Mouse (Mus musculus): Measurements from ENCODE around the gene Clic3.
"Not testable (repeated sequence)": the region's sequence is repeated elsewhere in the genome, so short reads cannot be mapped to it uniquely, and the experiment has no call there.

Clic3 gene

DNA sequence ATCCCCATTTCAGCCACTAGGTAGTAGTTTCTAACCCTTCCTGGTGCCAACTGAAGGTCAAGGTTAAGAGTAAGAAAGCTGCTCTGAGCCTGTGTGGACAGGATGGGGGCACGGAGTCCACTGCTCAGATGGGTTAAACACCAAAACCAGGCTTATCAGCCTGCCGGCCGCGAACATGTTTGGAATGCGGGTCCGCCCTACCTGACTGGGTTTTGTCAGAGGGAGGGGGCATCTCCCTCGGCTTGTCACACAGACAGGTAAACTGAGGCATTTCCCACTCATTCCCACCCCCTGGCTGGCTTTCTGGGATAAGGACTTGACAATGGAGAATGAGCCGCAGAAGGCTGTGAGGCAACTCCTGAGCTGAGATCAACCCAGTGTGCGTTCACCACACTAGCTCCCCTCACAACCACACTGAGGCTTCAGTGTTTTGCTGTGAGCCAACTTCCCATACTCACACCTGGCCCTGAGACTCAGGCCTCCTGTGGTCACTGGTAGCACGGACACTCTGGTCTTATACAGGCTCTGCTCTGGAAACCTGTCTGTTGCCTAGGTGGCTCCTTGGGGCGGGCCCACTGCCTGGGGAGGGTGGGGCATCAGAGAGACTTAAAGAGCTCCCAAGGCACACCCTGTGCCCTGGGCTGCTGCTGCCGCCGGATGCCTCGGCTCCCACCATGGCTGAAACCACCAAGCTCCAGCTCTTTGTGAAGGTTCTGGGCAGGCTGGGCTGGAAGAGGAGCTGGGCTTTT is at the start of gene Clic3:
Gene Clic3, plus strand, starts transcription at position 634 of the 749 bp plus-strand sequence.
- DNase-seq (ENCODE audit: low spot score in 2 of 2), result no peak

DNA sequence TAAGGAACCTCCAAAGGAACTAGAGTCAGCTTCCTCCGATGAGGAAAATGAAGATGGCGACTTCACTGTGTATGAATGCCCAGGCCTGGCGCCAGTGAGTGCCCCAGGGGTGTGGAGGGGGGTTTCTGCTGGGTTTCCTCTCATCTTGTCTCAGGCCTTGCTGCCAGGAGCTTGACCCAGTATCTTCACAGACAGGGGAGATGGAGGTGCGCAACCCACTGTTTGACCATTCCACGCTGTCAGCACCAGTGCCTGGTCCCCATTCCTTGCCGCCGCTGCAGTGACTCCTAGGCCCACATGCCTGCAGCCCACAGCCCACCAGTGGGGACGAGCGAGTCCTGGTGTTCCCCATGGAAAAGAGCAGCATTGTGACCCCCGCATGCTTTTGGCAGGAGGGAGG is 47.7 kb upstream of the Clic3 start:
- DNase-seq (ENCODE audit: low spot score in 2 of 2), result no peak

DNA sequence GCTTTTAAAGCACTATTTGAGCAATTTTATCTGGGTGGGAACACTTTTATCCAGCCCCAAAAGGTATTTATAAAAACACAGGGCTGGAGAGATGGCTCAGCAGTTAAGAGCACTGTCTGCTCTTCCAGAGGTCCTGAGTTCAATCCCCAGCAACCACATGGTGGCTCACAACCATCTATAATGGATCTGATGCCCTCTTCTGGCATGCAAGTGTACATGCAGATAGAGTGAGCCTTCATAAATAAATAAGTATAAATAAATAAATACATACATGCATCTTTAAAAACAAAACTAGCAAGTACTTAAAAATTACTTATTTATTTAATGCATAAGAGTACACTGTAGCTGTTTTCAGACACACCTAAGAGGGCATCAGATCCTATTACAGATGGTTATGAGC is 43.2 kb upstream of the Clic3 start:
- DNase-seq (ENCODE audit: low spot score in 2 of 2), result not testable (repeated sequence)

DNA sequence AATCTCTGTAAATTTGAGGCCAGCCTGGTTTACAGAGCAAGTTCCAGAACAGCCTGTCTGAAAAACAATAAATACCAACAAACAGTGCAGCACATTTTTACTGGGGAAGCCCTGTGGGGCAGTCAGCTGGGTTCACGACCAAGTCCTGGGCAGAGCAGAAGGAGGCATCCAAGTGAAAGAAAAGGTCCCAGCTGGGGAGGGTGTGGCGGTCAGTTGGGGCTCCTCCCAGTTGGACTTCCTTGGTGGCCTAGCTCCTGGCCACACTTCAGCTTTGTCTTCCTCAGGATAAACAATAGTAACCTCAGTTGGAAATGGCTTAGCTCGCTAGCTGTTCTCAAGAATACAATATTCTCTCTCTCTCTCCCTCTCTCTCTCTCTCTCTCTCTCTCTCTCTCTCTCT is 39.2 kb upstream of the Clic3 start:
- no peak for DNase-seq (ENCODE audit: low spot score in 2 of 2)

DNA sequence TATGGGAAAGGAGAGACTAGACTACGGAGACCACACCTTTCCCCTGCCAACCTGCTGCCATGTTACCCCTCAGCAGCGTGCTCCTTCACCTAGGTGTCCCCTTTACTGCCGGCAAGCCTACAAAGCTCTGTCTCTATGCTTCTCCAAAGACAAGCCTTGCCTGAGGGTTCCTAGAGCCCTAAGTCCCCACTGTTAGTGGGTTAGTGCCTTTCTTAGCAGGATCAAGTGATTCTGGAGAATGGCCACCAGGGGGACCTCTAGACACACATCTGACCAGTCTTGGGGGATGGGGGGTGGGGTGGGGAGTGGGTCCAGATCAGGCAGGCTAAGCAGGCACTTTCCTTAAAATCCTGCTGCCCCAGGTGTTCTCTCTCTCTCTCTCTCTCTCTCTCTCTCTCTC is 34.7 kb upstream of the Clic3 start:
- DNase-seq (ENCODE audit: low spot score in 2 of 2), result peak in 1 of 2 experiments; percentile 33

DNA sequence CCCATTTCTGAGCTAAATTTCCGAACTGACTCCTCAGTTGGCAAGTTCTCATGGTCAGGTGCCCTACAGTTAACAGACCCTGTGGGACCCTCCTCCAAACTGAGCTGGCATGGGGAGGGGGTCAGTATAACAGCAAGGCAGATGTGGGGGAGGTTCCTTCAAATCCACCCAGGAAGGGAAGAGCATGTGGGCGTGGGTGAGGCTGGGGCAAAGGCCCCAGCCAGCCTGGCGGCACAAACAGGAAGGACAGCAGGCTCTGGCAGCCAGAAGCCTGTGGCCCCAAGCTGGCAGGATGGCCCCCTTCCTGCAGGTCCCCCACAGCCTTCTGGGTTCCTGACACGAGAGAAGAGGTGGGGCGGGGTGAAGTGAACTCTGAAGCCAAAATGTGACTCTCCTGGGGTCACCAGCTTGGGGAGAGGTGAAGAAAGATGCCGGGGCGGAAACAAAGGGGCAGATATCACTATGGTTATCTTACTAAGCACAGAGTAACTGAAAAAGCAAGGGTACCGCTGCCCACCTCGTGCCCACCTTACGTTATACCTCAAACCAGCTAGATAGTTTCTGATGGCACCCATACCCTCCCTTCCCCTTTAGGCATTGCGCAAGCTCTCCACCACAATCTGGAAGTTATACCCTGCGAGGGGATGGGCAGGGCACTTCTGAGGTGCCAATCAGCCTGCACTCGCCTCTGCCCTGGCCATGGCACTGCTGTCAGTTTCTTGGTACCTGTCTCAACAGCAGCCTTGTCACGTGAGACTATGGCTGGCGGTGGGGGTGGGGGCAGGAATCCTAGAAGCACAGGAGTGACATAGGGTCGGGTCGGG is 33.8 kb upstream of the Clic3 start, which contains the start of gene Fut7:
Gene Fut7, plus strand, starts transcription at position 681 of the 824 bp plus-strand sequence.
- no peak for DNase-seq (ENCODE audit: low spot score in 2 of 2)

DNA sequence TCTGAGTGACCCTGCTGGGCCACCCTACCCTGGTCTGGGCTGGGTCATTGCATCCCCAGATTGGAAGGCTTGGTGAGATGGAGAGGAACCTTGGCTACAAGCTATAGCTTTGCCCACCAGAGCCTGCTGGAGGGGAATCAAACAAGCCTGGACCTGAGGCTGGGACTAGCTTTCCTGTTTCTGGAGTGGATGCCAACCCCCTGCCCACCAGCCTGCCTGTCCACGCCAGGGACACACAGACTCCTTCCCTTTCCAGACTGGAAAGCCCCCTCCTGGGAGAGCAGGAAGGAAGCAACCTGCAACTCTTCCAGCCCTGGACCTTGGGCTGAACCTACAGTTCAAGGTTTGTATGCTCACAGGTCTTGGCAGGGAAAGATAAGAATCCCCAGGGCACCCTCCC is 33.0 kb upstream of the Clic3 start:
- no peak for DNase-seq (ENCODE audit: low spot score in 2 of 2)

DNA sequence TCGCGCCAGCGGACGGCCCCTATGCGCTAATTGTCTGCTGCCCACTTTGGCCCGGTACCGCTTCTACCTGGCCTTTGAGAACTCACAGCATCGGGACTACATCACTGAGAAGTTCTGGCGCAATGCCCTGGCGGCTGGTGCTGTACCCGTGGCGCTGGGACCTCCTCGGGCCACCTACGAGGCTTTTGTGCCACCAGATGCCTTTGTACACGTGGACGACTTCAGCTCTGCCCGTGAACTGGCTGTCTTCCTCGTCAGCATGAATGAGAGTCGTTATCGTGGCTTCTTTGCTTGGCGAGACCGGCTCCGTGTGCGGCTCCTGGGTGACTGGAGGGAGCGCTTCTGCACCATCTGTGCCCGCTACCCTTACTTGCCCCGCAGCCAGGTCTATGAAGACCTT is 31.2 kb upstream of the Clic3 start:
- no peak for DNase-seq (ENCODE audit: low spot score in 2 of 2)

DNA sequence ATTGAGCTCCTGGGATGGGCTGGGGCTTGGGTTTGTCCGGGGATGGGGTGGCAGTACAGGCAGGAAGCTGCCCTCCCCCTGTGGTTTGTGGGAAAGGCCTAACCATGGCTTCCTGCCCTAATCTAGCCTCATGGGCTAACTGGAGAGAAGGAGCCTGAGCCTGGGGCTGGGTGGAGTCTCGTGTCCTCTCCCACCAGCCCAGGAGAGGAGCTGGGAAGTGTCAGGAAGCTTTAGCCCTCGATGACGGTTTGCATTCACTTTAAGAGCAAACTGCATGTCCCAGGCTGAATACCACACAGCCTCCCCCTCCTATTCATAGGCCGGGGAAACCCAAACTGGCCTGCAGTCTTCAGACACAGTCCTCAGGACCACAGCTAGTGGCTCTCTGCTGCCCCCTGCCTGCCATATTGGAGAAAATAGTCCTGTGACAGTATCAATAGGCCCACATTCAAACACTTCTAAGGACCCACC is 29.9 kb upstream of the Clic3 start:
- DNase-seq (ENCODE audit: low spot score in 2 of 2), result peak; percentile 37 to 65

DNA sequence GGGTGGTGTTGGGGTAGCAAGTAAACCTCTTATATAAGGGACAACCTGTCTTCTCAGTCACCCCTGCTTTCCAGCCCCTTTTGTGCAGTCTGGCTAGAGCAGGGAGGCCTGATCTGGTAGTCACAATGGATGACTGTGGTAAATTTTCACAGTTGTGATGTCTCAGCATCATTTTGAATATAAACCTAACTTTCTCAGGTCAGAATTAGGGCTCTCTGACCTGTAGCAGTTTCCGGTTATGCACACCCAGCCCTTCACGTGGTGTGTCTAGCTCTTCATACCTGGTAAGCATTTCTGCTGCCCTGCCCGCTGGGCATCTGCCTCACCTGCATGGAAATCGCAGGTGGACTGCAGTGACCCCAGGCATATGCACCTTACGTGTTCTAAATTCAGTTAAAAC is 29.4 kb upstream of the Clic3 start:
- DNase-seq (ENCODE audit: low spot score in 2 of 2), result no peak

DNA sequence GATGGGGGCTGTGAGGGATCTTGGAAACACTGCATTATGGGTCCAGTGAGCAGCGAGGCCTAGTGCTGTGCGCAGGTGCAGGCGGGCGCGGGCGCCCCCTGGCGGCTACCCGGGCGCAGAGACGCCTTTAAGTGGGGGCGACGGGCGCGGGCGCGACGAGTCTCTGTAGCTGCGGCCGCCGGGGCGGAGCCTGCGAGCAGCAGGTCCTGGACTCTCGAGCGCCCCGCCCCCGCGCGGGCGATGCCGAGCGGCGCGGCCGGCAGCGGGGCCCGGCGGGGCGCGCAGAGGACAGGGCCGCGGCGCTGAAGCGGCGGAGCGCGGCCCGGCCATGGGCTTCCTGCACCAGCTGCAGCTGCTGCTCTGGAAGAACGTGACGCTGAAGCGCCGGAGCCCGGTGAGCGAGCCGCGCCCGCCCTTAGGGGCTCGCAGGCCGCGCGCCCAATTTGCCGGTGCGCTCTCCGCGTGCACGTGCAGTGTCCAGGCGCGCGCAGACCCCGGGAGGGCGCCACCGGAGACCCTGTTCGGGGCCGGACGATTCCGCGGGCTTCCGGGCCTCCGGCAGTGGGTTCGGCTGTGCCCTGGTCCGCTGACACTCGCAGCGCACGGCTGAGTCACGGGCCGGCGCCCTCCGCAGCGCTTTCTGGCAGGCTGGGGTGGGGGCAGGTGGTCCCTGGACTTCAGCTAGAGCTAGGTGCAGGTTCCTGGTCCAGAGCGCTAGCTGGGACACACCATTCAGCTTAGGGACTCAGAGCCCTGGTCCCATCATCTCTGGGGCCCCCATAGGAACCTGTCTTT is 28.0 kb upstream of the Clic3 start, which contains the start of gene Abca2:
Gene Abca2, plus strand, starts transcription at position 262 of the 795 bp plus-strand sequence.
- peak; percentile 84 to 90 for DNase-seq (ENCODE audit: low spot score in 2 of 2)

DNA sequence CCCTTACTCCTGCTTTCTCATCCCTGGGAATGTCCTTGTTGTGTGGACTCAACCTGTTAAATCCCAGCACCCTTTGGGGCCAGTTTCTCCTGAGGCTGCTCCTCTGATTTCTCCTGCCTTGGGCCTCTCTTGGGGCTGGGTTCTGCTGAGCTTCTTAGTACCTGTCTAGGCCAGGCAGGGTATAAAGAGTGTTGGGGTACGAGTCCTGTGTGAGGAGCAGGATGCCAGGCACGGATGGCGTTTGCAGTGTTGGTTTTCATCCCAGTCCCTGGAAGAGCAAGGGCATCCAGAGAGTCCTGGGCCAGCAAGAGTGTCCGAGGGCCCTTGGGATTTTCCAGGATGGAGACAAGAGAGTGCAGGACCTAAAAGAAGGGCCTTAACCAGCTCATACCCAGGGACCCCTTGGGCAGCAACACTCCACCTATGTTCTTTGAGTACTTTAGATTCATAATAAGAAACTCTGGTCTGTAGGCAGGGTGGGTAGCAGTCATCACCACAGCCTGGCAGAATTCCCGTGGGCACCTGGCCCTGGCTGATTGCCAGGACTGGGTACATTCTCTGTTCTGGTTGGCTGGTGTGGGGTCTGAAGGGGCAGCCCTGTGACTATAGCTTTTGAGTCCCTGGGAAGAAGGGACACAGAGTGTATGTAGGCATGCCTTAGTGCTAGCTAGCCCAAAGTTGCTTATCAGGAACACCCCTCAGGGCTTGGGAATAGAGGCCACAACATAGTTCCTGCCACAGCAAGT is 27.0 kb upstream of the Clic3 start:
- no peak for DNase-seq (ENCODE audit: low spot score in 2 of 2)

DNA sequence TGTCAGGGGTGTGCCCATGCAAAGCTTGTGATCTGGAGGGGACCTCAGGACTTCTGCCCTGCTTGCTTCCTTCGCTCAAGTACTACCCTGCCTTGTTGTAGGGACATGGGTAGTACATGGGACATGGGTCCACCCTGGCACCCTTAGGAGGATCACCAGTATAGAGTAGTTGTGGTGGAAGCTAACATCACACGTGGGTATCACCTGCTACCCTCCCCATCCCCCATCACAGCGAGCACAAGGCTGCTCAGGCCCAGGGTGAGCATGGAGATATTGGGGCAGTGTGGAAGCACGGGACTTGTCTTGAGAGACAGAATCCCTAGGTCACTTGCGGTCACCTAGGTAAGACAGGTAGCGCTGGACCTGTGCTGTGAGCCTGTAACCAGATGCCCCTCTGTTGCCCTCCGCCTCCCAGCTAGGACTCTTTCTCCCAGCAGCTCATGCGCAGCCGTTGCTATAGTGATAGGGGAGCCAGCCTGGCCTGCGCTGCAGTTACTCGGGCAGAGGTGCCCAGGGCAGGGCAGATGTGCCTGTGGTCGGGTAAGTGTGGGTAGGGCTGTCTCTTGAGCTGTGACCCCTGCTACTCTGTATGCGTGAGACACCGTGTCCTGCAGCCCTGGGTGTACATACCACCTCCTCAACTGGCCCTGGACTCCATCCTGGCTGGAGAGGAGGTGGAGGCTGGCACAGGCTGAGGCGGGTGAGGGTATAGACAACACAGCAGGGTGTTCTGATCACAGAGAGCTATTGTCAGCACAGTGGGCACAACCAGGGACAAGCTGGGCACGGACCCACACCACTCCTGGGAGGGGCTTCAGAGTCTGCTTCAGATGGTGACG is 26.0 kb upstream of the Clic3 start:
- DNase-seq (ENCODE audit: low spot score in 2 of 2), result no peak

DNA sequence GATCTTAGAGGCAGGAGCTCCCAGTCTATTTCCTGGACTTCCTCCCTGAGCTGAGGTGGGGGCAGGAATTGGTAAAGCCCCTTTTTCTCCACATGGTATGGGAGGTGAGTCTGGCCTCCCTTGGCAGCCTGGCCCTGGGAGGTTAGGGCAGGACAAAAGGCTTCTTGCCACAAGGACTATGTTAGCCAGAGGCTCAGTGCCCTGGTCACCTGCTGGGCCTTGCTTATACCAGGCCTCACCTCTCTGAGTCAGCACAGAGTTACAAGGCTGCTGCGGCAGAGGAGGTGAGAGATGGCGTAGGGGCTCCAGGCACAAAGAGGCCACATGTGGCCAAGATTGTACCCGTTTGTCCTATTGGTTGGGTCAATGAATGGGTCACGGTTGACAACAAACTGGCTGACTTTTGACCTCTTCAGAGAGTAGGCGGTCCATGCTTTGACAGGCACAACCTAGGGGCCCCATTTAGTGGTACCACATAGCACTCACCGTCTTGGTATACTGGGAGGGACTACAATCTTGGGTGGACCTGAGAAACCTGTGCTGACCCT is 25.3 kb upstream of the Clic3 start:
- DNase-seq (ENCODE audit: low spot score in 2 of 2), result no peak

DNA sequence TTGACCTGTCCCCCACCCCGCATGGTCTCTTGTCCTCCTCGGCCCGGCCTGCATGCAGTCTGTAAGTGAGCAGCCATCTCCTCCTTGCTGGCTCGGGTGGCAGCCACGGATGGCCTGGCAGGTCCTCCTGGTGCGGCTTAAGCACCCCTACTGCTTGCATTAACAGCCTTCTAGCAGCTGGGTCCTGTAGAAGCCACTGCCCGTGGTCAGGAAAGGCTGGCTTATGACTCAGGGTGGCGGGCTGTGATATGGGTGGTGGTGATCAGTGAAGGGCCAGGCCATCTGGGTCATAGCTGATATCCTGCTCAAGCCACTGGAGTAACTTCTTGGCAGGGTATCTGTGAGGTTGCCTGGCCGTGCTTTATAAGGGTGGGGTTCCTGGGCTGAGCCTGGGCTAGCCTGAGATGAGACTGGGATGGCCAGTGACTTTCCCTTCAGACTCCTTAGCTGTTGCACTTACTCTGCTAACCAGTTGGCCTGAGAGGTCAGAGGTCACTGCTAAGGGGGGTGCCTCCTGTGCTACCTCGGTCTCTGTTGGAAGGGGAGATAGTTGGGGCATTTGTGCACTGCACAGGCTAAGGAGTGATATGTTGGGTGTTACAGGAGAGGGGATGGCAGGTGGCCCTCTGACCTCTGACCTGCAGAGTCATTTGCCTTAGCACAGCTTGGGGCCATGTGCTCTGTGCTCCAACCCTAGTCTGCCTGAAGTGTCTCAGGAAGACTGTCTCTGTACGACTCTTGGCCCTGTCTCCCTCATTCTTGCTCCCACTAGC is 24.1 kb upstream of the Clic3 start:
- DNase-seq (ENCODE audit: low spot score in 2 of 2), result no peak

DNA sequence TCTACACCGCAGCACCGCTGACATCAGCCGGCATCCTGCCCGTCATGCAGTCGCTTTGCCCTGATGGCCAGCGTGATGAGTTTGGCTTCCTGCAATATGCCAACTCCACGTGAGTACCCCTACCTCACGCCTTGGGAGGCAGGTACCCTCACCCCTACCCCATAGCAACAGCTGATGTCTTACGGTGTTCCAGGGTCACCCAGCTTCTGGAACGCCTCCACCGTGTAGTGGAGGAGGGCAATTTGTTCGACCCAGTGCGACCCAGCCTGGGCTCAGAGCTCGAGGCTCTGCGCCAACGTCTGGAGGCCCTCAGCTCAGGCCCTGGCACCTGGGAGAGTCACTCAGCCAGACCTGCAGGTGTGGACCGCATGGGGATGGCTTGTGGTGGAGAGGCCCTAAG is 23.5 kb upstream of the Clic3 start:
- DNase-seq (ENCODE audit: low spot score in 2 of 2), result no peak

DNA sequence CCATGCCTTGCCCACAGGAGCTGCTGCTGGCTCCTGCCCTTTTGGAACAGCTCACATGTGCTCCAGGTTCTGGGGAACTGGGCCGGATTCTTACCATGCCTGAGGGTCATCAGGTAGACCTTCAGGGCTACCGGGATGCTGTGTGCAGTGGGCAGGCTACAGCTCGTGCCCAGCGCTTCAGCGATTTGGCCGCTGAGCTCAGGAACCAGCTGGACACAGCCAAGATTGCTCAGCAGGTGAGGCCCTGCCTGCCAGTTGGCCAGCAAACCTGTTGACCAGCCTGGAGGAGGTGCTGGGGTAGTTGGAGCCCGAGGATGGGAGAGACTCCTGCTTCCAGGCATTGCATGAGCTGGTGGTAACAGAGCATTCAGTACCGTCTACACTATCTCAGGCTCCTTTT is 22.3 kb upstream of the Clic3 start:
- no peak for DNase-seq (ENCODE audit: low spot score in 2 of 2)

DNA sequence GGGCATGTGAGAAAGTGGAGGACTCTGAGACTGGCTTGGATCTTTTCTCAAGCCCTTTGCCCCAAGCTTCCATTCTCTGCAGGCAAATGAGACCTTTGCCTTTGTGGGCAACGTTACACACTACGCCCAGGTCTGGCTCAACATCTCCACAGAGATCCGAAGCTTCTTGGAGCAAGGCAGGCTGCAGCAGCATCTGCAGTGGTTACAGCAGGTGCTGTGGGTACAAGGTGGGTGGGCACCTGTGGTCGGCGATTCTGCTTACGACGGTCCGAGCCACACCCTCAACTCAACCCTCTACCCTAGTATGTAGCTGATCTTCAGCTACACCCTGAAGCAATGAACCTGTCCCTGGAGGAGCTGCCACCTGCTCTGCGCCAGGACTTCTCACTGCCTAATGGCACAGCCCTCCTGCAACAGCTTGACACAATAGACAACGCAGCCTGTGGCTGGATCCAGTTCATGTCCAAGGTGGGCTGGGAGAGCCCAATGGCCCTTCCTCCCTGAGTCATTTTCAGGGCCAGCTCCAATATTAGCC is 20.3 kb upstream of the Clic3 start:
- DNase-seq (ENCODE audit: low spot score in 2 of 2), result no peak

DNA sequence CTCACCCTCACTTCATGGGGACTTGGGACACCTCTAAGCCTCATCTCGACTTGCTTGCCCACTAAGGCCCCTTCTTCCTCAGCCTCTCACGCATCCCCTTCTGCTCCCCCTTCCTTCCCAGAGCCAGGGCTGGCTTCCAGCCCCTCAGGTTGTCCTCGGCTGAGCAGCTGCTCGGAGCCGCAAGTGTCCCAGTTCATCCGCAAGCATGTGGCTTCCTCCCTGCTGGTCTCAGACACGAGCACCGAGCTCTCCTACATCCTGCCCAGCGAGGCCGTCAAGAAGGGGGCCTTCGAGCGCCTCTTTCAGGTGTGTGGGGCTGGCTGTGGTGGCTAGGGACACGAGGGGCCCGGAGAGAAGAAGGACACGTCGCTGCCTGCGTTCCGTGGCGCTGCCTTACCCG is 15.6 kb upstream of the Clic3 start:
- DNase-seq (ENCODE audit: low spot score in 2 of 2), result no peak
